Mouse (Mus musculus) lung, embryonic 16.5 days (tissue): ENCODE data around the gene Rhod. TPM values are rescaled to one million over a fixed set of nuclear protein-coding genes. Genes with fewer than 3 reads are reported as not detected.

Experiments
- ATAC-seq: fragments of 200-750 bp; cut with Nextera tagmentation; 2 replicates; pipeline ENCODE4 v1.8.0; 2017; ENCODE audit warnings: low read depth, mild to moderate bottlenecking, moderate library complexity
- H3K27ac ChIP-seq: fragments of 300-500 bp; sonication (generic); 2 replicates; pipeline ENCODE4 v1.5.1; 2014; ENCODE audit warnings: mild to moderate bottlenecking, control low read depth, low read length
- H3K27me3 ChIP-seq: fragments of 300-500 bp; sonication (generic); 2 replicates; pipeline ENCODE4 v1.6.1; 2014; ENCODE audit warnings: low read depth, low read length, mixed read lengths; ENCODE audit not compliant: control insufficient read depth, insufficient read depth
- H3K36me3 ChIP-seq: fragments of 300-500 bp; sonication (generic); 2 replicates; pipeline ENCODE4 v1.6.1; 2014; ENCODE audit warnings: low read length; ENCODE audit not compliant: control insufficient read depth, insufficient read depth
- H3K4me1 ChIP-seq: fragments of 300-500 bp; sonication (generic); replicated peaks from 2 replicates; pipeline ENCODE4 v1.6.1; 2014; ENCODE audit warnings: low read length, mixed read lengths; ENCODE audit not compliant: control insufficient read depth, insufficient read depth
- H3K4me2 ChIP-seq: fragments of 300-500 bp; sonication (generic); 2 replicates; pipeline ENCODE4 v1.6.1; 2014; ENCODE audit warnings: low read depth, low read length, control low read depth
- H3K4me3 ChIP-seq: fragments of 300-500 bp; sonication (generic); 2 replicates; pipeline ENCODE4 v1.5.1; 2014; ENCODE audit warnings: mild to moderate bottlenecking, low read length, control low read depth
- H3K9ac ChIP-seq: fragments of 300-500 bp; sonication (generic); 2 replicates; pipeline ENCODE4 v1.6.1; 2014; ENCODE audit warnings: low read length, control low read depth
- H3K9me3 ChIP-seq: fragments of 300-500 bp; sonication (generic); 2 replicates; pipeline ENCODE4 v1.6.1; 2016; ENCODE audit warnings: low read length; ENCODE audit not compliant: control insufficient read depth
- WGBS: fragments of 180-500 bp; shearing (Covaris S2); extraction: QIAGEN DNeasy Blood & Tissue Kit; methylation state at CpG from one replicate; pipeline ENCODE4 v1.1.7; 2014; 5-methylcytosine and 5-hydroxymethylcytosine counted together
- polyA plus RNA-seq: library from polyadenylated mRNA; unstranded; fragments of >200 nt; fragmentation: Nextera tagmentation; extraction: Ambion mirVana; gene quantifications from 2 replicates; pipeline ENCODE4 v1.2.1, GENCODE M21; 2015

The Rhod gene
- polyA plus RNA-seq, 1 experiment from 2014 or later = 34.9 TPM

DNA sequence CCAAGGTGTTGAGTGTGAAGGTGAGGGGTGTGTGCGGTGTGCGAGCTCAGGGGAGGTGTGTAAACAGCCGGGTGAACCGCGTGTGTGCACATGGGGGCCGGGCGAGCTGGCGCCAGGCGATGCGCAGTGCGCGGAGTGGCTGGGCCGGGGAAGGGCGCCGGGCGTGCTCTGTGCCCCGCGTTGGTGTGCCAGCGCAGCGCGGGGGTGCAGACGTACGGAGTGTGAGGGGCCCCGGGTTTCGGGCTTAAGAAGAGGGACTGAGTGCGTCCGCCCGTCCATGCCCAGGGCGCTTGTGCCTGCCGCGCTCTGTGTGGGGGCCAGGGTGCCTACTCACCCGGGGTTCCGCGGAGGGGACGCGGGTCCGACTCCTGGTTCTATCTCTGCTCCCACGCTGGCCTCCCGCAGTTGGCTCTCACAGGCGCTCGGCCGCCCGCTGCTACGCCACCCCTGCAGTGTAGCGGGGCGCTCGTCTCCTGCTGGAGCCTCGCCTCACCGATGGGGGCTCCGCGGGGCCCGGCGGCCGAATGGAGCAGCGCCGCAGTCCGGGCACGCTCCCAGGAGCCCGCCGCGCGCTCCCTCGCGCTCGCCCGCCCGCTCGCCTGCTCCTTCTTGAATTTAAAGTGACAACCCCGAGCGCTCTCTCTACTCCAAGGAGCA, 37.5 kb upstream of the Rhod start:
- peaks cover 5% of the 10 kb centered on the region for H3K27me3 ChIP-seq
- H3K9ac ChIP-seq = peak overlapping the region; percentile 68
- no peak overlapping the region for H3K27ac ChIP-seq
- no peaks in the 10 kb centered on the region for H3K36me3 ChIP-seq
- H3K4me2 ChIP-seq = peak overlapping the region; percentile 98
- peak; percentile 79 for ATAC-seq
- peaks cover 8% of the 10 kb centered on the region for H3K4me1 ChIP-seq
- WGBS = under 1% methylated on average over 51 of the region's 70 CpGs
- no peaks in the 10 kb centered on the region for H3K9me3 ChIP-seq
- H3K4me3 ChIP-seq = peak overlapping the region; percentile 60

- 83% methylated on average over 11 of the region's 11 CpGs for whole genome bisulfite sequencing
- H3K9me3 ChIP-seq = no peaks in the 10 kb centered on the region
- no peak overlapping the region for H3K9ac ChIP-seq
- H3K4me1 ChIP-seq = peaks cover 8% of the 10 kb centered on the region
- no peaks in the 10 kb centered on the region for H3K36me3 ChIP-seq
- H3K27ac ChIP-seq = no peak overlapping the region
- no peak overlapping the region for H3K4me3 ChIP-seq
- no peak overlapping the region for H3K4me2 ChIP-seq
- H3K27me3 ChIP-seq = peaks cover 5% of the 10 kb centered on the region
- no peak for ATAC-seq
Measured at GRCm38 (mm10) chr19:4475224-4475925, 36.1 kb upstream of the Rhod start.

- no peaks in the 10 kb centered on the region for H3K36me3 ChIP-seq
- no peak overlapping the region for H3K4me3 ChIP-seq
- H3K27ac ChIP-seq = no peak overlapping the region
- no peak for ATAC-seq
- H3K4me1 ChIP-seq = peaks cover 8% of the 10 kb centered on the region
- no peak overlapping the region for H3K9ac ChIP-seq
- 47% methylated on average over 3 of the region's 3 CpGs for WGBS
- H3K4me2 ChIP-seq = no peak overlapping the region
- H3K9me3 ChIP-seq = no peaks in the 10 kb centered on the region
- H3K27me3 ChIP-seq = peaks cover 5% of the 10 kb centered on the region
Measured at GRCm38 (mm10) chr19:4474739-4475138, 35.5 kb upstream of the Rhod start.

GRCm38 (mm10) chr19:4473549-4473948, 34.3 kb upstream of the Rhod start:
- Histone ChIP-seq H3K9ac (no peak overlapping the region), H3K4me1 (peaks cover 8% of the 10 kb centered on the region), H3K36me3 (no peaks in the 10 kb centered on the region), H3K4me3 (no peak overlapping the region), H3K27ac (no peak overlapping the region), H3K9me3 (no peaks in the 10 kb centered on the region), H3K4me2 (no peak overlapping the region), H3K27me3 (peaks cover 5% of the 10 kb centered on the region)
- no peak for ATAC-seq
- 82% methylated on average over 5 of the region's 5 CpGs for WGBS

DNA sequence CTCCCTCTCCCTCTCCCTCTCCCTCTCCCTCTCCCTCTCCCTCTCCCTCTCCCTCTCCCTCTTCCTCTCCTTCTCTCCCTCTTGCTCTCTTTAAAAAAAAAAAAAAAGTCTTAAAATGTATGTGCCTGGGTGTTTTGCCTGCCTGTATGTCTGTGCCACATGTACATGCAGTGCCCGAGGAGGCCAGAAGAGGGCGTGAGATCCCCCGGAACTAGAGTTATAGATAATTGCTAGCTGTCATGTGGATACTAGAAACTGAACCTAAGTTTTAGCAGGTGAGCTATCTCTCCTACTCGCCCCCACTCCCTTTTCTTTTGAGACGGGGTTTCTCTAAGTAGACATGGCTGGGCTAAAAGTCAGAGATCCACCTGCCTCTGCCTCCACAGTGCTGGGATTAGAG, 29.1 kb upstream of the Rhod start:
- Histone ChIP-seq H3K27me3 (no peaks in the 10 kb centered on the region), H3K36me3 (no peaks in the 10 kb centered on the region), H3K4me3 (no peak overlapping the region), H3K4me2 (no peak overlapping the region), H3K4me1 (no peaks in the 10 kb centered on the region), H3K9me3 (no peaks in the 10 kb centered on the region), H3K27ac (no peak overlapping the region), H3K9ac (no peak overlapping the region)
- 24% methylated on average over 5 of the region's 5 CpGs for WGBS
- no peak for ATAC-seq

DNA sequence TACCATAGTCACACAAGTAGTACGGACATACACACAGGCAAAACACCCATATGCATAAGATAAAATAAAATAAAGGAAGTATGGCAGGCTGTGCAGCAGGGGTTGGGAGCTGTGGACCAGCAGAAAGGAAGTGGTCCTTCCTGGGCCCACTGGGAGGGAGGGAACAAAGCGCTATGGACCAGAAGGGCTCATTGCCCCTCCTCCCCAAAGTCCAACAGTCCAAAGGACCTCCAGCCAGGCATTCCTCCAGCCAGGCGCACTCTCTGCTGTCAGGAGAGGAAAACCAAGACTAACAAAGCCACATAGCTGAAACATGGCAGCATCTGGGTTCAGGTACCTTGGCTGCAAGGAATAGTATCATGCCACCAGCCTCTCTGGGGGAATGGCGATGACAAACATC, 25.4 kb upstream of the Rhod start:
- 71% methylated on average over 4 of the region's 4 CpGs for WGBS
- H3K4me2 ChIP-seq = no peak overlapping the region
- H3K27me3 ChIP-seq = no peaks in the 10 kb centered on the region
- H3K27ac ChIP-seq = no peak overlapping the region
- ATAC-seq = no peak
- no peak overlapping the region for H3K9ac ChIP-seq
- no peaks in the 10 kb centered on the region for H3K9me3 ChIP-seq
- no peaks in the 10 kb centered on the region for H3K4me1 ChIP-seq
- H3K4me3 ChIP-seq = no peak overlapping the region
- H3K36me3 ChIP-seq = no peaks in the 10 kb centered on the region

- Histone ChIP-seq H3K9ac (no peak overlapping the region), H3K4me3 (no peak overlapping the region), H3K4me2 (no peak overlapping the region), H3K36me3 (no peaks in the 10 kb centered on the region), H3K9me3 (no peaks in the 10 kb centered on the region), H3K27me3 (no peaks in the 10 kb centered on the region), H3K27ac (no peak overlapping the region), H3K4me1 (no peaks in the 10 kb centered on the region)
- WGBS = 70% methylated on average over 8 of the region's 8 CpGs
- ATAC-seq = no peak
Measured at GRCm38 (mm10) chr19:4461981-4462380, 22.7 kb upstream of the Rhod start.

DNA sequence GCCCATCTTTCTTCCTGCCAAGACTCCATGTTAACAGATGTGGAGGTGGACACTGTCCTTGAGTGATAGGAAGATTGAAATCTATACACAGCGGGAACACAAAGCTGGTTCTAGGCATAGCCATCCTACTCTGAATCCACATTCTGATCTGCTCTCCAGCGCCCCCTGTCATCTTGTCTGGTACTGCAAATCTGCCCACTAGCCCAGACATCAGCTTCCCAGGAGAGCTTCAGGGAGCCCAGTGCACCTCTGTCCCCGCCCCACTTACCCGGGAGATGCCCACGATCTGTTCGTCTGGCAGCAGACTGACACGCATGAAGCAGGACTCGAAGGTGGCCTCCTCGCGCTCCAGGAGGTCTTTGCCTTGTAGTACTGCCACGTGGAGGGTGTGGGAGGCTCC, 17.0 kb upstream of the Rhod start:
- no peak overlapping the region for H3K4me3 ChIP-seq
- no peak; the same call in 1 of the 2 replicates for ATAC-seq
- H3K4me2 ChIP-seq = no peak overlapping the region

GRCm38 (mm10) chr19:4455071-4455800, 16.0 kb upstream of the Rhod start:
- no peaks in the 10 kb centered on the region for H3K36me3 ChIP-seq
- H3K9me3 ChIP-seq = no peaks in the 10 kb centered on the region
- ATAC-seq = no peak
- H3K9ac ChIP-seq = no peak overlapping the region
- H3K27me3 ChIP-seq = no peaks in the 10 kb centered on the region
- H3K4me3 ChIP-seq = no peak overlapping the region
- no peak overlapping the region for H3K27ac ChIP-seq
- WGBS = 70% methylated on average over 15 of the region's 15 CpGs
- no peaks in the 10 kb centered on the region for H3K4me1 ChIP-seq
- H3K4me2 ChIP-seq = no peak overlapping the region

More for the DNA sequence above, 17.0 kb upstream of the Rhod start:
- no peaks in the 10 kb centered on the region for H3K27me3 ChIP-seq
- H3K9me3 ChIP-seq = no peaks in the 10 kb centered on the region
- no peak overlapping the region for H3K27ac ChIP-seq
- no peak overlapping the region for H3K9ac ChIP-seq
- no peaks in the 10 kb centered on the region for H3K4me1 ChIP-seq
- WGBS = 13% methylated on average over 11 of the region's 11 CpGs
- H3K36me3 ChIP-seq = no peaks in the 10 kb centered on the region
